Mouse (Mus musculus) brown adipose tissue, adult 24 weeks (tissue): ENCODE measurements around the gene Zfp988. TPM values are rescaled to one million over a fixed set of nuclear protein-coding genes. Genes with fewer than 3 reads are reported as not detected.
"Not testable (repeated sequence)": the region's sequence is repeated elsewhere in the genome, so short reads cannot be mapped to it uniquely, and the experiment has no call there.

Source experiments
- H3K27ac ChIP-seq: fragments of 200-500 bp; replicated peaks from 2 replicates; pipeline ENCODE4 v1.5.1; 2012; ENCODE audit warnings: low read depth, mild to moderate bottlenecking, low read length
- H3K4me1 ChIP-seq: fragments of 200-500 bp; 2 replicates; pipeline ENCODE4 v1.6.1; 2012; ENCODE audit warnings: low read length, mixed read lengths; ENCODE audit not compliant: control insufficient read depth, insufficient read depth, insufficient read length
- H3K4me3 ChIP-seq: fragments of 200-500 bp; 2 replicates; pipeline ENCODE4 v1.5.1; 2012; ENCODE audit warnings: low read depth, mild to moderate bottlenecking, low read length, moderate library complexity; ENCODE audit not compliant: insufficient read depth
- polyA plus RNA-seq: library from polyadenylated mRNA; stranded (reverse); fragments of >200 nt; gene quantifications from 2 replicates; pipeline ENCODE4 v1.2.4, GENCODE M21; 2012; ENCODE audit not compliant: missing spikeins, insufficient read depth, insufficient read length

Zfp988 gene
- polyA plus RNA-seq, 1 experiment, result not detected

DNA sequence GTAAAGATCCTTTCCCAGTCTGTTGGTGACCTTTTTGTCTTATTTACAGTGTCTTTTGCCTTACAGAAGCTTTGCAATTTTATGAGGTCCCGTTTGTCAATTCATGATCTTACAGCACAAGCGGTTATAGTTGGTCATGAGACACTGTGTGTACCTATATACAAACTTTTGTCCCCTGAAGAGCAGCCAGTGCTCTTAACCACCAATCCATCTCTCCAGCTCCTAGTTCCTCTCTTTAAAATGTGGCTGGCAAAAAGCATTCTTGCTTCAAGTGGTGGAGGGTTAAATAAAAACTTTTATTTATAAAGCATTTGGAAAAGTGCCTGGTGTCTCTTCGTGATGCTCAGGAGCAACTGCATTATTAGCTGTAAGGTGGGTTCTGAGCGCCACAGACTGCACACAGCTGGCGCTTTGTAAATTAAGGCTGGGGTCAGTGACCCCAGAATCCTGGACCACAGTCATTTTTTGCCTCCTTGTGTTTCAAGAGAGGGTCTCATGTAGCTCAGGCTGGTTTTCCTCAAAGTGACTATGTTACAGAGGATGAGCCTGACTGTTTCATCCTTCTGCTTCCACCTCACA lies 32.6 kb downstream of the Zfp988 start:
- Histone ChIP-seq H3K4me3 (no peak overlapping the region), H3K4me1 (no peaks in the 10 kb centered on the region), H3K27ac (no peak overlapping the region)

DNA sequence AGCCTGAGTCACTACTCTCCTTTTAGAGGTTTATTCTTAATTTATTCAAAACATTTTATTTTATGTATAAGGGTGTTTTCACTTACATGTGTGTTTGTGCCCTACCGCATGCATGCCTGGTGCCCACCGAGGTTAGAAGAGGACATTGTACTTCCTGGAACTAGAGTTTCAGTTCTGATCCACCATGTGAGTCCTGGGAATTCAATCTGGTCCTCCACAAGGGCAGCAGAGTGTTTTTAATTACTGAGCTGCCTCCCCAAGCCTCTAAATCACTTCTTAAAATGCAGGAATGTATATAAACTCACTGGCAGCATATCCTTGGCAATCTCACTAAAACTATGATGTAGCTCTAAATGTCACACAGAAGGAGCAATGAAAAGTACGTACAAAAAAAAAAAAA lies 33.2 kb downstream of the Zfp988 start:
- H3K4me1 ChIP-seq, H3K4me3 ChIP-seq, H3K27ac ChIP-seq: not testable (repeated sequence)

DNA sequence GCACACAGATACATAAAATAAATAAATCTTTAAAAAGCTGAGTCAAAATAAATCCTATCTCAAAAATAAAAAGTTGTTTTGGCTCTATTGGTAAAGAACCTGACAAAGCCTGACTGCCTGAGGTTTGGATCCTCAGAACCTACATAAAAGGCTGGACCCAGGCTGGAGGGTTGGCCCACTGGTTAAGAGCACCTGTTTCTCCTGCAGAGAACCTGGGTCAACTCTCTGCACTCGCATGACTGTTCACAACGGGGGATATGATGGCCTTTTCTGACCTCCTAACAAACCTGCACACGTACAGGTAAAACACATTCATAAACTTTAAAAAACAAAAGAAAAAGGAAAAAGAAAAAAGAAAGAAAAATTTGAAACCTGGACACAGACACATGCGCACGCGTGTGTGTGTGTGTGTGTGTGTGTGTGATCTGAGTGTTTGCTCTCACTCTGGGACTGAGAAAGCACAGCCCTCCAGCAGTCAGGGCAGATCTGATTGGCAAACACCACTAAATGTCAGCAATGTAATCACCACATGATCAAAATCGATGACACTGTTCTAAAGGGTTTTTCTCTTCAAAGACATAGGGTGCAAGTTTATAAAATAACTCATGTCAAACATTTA lies 34.2 kb downstream of the Zfp988 start:
- H3K4me3 ChIP-seq, H3K27ac ChIP-seq, H3K4me1 ChIP-seq: not testable (repeated sequence)

DNA sequence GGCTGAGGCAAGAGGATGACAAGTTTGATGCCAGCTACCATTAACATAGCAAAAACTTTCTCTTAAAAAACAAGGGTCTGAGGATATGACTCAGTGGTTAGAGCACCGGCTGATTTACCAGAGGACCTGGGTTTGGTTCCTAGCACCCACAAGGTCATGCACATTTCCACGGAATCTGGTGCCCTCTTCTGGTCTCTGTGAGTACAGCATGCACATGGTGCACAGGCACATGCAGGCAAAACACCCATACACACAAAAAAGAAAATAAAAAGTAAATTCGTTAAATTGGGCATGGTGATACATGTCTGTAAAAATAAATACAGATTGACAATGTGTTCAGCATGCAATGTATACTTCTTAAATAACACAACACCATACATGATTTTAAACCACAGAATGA lies 34.8 kb downstream of the Zfp988 start:
- not testable (repeated sequence) for H3K4me3 ChIP-seq, H3K27ac ChIP-seq, H3K4me1 ChIP-seq

DNA sequence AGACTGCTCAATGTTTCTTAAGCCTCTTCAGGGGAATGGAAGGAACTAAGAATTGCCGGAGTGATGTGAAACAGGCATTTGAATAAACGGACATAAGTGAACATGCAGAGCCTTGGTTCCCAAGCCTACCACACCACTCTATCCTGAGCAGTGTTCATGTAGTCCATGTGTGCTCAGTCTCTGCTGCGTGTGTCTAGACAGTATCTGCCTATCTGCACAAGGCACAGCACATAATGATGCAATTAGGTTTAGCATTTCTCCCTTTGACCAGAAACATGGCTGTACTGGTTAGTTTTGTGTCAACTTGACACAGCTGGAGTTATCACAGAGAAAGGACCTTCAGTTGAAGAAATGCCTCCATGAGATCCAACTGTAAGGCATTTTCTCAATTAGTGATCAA lies 35.4 kb downstream of the Zfp988 start:
- not testable (repeated sequence) for H3K27ac ChIP-seq, H3K4me1 ChIP-seq, H3K4me3 ChIP-seq

DNA sequence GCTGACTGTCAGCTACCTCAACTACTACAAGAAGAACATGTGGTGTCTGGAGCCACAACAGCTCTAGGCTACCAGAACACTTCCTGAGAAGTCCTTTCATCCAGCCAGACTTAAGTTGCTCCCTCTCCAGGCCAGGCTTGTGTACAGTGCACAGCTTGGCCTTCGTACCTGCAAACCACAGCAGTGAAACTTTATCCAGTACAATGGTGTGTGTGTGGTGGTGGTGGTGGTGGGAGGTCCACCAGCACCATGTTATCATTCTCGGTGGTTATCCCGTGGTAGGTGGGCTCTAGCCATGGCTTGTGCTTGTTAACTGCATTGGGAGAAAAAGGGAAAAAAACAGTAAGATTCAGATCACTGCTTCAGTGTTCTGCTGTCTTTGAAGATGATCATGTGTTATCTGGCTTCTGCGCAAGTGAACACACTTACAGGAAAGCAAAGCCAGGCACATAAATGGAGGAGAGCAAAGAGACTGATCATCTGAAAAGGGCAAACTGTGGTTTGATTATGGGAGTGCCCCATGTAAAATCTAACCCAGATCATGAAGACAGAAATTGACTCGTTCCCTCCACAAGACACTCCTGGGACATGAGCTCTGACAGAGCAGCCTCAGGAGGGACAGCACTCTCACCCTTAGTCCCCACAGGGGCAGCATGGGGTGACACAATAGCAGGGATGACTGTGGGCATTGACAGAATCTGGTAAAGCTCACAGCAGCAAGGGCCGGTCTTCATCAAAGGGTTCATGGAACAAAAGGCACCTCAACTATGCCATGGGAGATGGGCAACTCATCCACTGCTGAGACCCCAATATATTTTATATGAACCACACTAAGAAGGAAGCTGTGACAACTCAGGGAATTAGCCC lies 37.8 kb downstream of the Zfp988 start:
- H3K4me1 ChIP-seq, H3K4me3 ChIP-seq, H3K27ac ChIP-seq: not testable (repeated sequence)

DNA sequence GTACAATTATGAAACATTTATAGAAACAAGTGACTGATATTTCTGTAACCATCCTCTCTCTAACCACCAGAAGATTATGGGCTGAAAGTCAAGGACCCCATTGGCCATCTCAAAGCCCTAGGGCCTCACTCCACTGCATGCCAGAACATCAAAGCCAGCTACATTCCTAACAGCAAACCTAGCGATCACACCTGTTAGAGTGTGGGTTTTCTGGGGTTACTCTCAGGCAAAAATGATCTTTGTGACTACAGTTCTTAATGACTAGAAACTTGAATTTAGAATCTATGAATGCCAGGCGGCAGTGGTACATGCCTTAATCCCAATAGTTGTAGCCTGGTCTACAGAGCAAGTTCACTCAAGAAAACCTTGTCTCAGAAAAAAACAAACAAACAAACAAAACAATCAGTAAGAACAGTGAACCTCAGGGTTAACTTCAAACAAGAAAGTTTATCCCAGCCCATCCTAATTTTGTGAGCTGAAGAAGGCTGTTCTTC lies 39.6 kb downstream of the Zfp988 start:
- not testable (repeated sequence) for H3K27ac ChIP-seq, H3K4me3 ChIP-seq, H3K4me1 ChIP-seq

DNA sequence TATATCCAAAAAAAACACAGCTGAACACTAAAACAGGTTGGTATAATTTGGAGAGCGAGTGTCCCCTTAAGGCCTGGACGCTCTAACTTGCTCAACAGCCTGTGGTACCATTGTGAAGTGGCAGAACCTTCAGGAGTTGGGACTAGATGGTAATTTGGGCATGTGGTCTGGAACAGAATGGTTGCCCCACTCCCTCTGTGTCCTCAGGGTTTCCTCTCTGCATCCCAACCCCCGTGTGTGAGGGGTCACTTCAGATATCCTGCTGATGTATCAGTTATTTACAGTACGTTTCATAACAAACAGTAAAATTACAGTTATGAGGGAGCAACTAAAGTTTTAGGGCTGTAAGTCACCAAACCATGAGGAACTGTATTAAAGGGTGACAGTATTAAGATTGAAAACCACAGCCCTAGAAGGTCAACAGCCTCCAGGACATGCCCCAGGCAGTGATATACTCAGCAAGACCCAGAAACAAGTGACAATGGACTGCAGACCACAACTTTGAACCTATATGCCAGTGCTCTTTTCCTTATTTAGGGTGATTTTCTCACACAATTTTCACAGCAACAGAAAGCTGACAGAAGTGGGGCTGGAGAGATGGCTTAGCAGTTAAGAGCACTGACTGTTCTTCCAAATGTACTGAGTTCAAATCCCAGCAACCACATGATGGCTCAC lies 41.0 kb downstream of the Zfp988 start:
- not testable (repeated sequence) for H3K4me1 ChIP-seq, H3K27ac ChIP-seq, H3K4me3 ChIP-seq

DNA sequence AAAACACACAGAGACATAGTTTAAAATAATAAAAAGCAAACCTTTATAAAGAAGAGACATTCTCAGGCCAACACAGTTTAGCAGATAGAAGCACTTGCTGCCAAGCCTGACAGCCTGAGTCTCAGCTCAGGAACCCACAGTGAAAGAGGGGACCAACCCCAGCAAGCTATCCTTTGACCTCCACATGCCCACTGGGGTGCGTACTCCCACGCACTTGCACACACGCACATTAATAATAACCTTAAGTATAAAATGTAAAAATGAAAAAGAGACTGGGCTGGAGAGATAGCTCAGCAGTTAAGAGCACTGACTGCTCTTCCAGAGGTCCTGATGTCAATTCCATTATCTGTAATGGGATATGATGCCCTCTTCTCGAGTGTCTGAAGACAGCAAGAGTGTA lies 41.8 kb downstream of the Zfp988 start:
- not testable (repeated sequence) for H3K27ac ChIP-seq, H3K4me3 ChIP-seq, H3K4me1 ChIP-seq

DNA sequence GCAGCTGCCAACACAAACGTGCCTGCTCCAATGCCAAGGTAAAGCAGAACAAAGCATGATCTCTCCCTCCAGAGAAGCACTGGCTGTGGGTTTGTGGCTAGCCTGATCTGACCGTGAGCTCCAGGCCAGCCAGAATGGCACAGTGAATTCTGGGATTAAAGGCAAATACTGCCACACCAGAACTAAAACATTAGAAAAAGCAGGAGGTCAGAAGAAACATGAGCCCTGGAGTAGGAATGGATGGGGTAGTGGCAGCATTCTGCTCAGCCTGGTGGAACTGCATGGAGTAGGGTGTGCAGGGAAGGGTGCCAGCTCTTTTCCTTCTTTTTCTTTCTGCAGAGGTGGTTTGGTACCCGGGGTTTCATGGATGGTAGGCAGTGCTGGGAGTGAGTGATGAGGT lies 42.4 kb downstream of the Zfp988 start:
- H3K4me3 ChIP-seq, H3K27ac ChIP-seq, H3K4me1 ChIP-seq: not testable (repeated sequence)

DNA sequence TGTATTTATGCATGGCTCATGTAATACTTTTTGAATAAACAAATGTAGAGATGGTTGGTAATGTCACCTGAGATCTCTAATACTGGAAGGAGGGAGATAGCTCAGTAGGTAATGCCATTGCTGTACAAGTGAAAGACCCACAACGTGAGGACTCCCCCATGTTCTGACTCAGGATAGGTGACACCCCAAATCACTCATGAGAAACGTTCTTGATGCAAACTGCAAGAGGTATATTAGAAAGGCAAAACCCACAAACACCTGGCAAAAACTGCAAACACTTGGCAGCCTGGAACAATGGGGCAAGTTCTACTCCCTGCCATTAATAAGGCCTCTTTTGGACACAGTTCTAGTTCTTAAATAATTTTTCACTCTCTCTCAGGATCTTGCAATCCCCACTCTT lies 42.9 kb downstream of the Zfp988 start:
- not testable (repeated sequence) for H3K4me3 ChIP-seq, H3K27ac ChIP-seq, H3K4me1 ChIP-seq

DNA sequence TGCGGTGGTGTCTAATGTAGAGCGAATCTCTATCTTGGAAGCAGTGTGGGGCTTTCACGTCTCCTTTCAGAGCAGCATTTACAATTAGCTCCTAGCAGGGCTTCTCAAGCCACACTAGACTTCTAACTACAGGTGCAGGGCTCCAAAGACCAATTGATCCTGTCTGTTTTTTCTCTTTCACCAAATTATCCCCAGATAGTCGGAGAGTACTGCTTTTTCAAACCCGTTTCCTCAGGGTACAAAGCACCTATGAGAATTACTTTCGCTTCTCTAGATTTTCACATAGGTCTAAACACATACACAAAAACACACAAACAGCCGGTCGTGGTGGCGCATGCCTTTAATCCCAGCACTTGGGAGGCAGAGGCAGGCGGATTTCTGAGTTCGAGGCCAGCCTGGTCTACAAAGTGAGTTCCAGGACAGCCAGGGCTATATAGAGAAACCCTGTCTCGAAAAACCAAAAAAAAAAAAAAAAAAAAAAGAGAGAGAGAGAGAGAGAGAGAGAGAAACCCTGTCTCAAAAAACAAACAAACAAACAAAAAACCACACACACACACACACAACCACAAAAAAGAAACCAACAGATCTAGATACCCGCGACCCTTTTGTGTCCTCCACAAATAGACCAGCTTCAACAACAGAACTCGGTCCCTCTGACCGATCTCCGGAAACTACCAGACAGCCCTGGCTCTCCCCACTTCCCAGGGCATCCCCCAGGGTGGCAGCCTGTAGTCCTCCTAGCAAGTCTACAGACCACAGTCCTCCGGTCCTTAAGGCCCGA lies 43.6 kb downstream of the Zfp988 start:
- not testable (repeated sequence) for H3K4me1 ChIP-seq, H3K4me3 ChIP-seq, H3K27ac ChIP-seq

DNA sequence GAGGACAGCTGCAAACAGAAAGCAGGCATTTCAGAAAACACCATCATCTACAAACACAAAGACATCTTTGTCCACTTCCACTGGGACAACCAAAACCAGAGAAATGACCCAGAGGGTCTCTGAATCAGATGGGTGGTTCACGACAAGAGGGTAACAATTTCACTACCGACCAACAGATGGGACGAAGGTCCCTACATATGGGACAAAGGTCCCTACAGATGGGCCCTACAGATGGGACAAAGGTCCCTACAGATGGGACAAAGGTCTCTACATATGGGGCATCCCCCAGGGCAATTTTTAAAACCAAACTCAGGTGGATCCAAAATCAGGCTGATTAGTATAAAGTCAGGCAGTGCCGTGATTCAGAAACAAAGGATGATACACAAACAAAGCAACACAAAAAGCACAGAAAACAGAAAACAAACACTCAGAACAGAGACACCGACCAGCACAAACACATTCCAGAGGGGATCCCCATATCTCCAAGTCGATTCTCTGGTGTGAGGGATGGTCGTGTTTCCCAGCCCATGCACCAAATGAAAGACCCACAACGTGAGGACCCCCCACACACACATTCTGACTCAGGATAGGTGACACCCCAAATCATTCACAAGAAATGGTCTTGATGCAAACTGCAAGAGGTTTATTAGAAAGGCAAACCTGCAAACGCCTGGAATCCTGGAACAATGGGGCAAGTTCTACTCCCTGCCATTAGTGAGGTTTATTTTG lies 44.4 kb downstream of the Zfp988 start:
- not testable (repeated sequence) for H3K4me1 ChIP-seq, H3K27ac ChIP-seq, H3K4me3 ChIP-seq

DNA sequence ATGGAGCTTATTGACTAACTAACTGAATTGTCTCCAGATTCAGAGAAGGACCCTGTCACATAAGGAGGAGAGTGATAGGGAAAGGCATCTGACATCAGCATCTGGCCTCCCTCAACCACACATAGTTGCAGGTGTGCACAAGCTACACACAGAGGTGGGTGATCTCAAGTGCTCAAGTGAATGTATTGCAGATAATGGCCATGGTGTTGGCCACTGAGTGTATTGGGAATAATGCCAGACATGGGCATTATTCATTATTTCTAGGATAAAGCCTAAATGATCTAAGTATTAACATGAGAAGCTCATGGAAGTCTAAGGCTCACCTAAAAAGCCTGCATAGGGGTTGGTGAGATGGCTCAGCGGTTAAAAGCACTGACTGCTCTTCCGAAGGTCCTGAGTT lies 45.1 kb downstream of the Zfp988 start:
- H3K4me3 ChIP-seq, H3K27ac ChIP-seq, H3K4me1 ChIP-seq: not testable (repeated sequence)
